Mouse (Mus musculus) embryonic facial prominence, embryonic 14.5 days (tissue): ENCODE data around the gene Bace1. TPM values are rescaled to one million over a fixed set of nuclear protein-coding genes. Genes with fewer than 3 reads are reported as not detected.
A peak's percentile ranks its signal among the peaks of the same experiment; 100 is the strongest.

Source experiments
- ATAC-seq: fragments of 200-750 bp; cut with Nextera tagmentation; 2 replicates; pipeline ENCODE4 v1.8.0; 2017; ENCODE audit warnings: low read depth, moderate number of reproducible peaks, moderate TSS enrichment
- DNase-seq: peaks from one replicate; pipeline ENCODE4 v3.0.0-alpha.2; 2015; ENCODE audit warnings: low spot score
- H3K27ac ChIP-seq: fragments of 300-500 bp; sonication (generic); replicated peaks from 2 replicates; pipeline ENCODE4 v1.5.1; 2014; ENCODE audit warnings: low read depth, mild to moderate bottlenecking, low read length, moderate library complexity
- H3K27me3 ChIP-seq: fragments of 300-500 bp; sonication (generic); replicated peaks from 2 replicates; pipeline ENCODE4 v1.6.1; 2014; ENCODE audit warnings: low read length; ENCODE audit not compliant: control insufficient read depth, insufficient read depth
- H3K36me3 ChIP-seq: fragments of 300-500 bp; sonication (generic); 2 replicates; pipeline ENCODE4 v1.6.1; 2014; ENCODE audit warnings: low read length, mixed read lengths; ENCODE audit not compliant: control insufficient read depth, insufficient read depth
- H3K4me1 ChIP-seq: fragments of 300-500 bp; sonication (generic); 2 replicates; pipeline ENCODE4 v1.6.1; 2014; ENCODE audit warnings: antibody characterized with exemption, low read length; ENCODE audit not compliant: control insufficient read depth, insufficient read depth
- H3K4me2 ChIP-seq: fragments of 300-500 bp; sonication (generic); 2 replicates; pipeline ENCODE4 v1.6.1; 2014; ENCODE audit warnings: low read depth, mild to moderate bottlenecking, low read length, moderate library complexity, mixed read lengths
- H3K4me3 ChIP-seq: fragments of 300-500 bp; sonication (generic); 2 replicates; pipeline ENCODE4 v1.5.1; 2014; ENCODE audit warnings: low read depth, mild to moderate bottlenecking, low read length
- H3K9ac ChIP-seq: fragments of 300-500 bp; sonication (generic); 2 replicates; pipeline ENCODE4 v1.6.1; 2014; ENCODE audit warnings: low read depth, mild to moderate bottlenecking, low read length, moderate library complexity, mixed read lengths
- H3K9me3 ChIP-seq: fragments of 300-500 bp; sonication (generic); 2 replicates; pipeline ENCODE4 v1.6.1; 2016; ENCODE audit warnings: low read length; ENCODE audit not compliant: control insufficient read depth
- WGBS: fragments of 180-500 bp; shearing (Covaris S2); extraction: QIAGEN DNeasy Blood & Tissue Kit; methylation state at CpG from one replicate; pipeline ENCODE4 v1.1.7; 2014; 5-methylcytosine and 5-hydroxymethylcytosine counted together
- polyA plus RNA-seq: library from polyadenylated mRNA; unstranded; fragments of >200 nt; fragmentation: Nextera tagmentation; extraction: Ambion mirVana; gene quantifications from 2 replicates; pipeline ENCODE4 v1.2.1, GENCODE M21; 2014

Gene Bace1
- polyA plus RNA-seq, 1 experiment from 2014 or later = 40.6 TPM

DNA sequence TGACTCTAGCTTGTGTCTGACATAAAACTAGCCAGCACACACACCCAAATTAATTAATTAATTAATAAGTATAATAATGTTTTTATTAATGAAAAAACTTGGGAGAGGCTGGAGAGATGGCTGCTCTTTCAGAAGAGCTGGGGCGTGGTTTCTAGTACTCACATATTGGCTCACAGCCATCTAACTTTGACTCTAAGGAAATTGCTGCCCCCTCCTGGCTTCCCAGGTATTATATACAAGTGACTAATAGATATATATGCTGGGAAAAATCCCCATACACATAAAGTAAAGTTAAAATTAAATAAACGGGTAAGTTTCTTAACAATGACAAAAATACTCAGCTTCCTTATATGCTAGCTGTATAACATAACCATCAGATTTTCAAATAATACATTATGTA, 39.5 kb downstream of the Bace1 start:
- H3K9me3 ChIP-seq = no peaks in the 10 kb centered on the region
- H3K27me3 ChIP-seq = no peaks in the 10 kb centered on the region
- H3K4me2 ChIP-seq = no peak overlapping the region
- DNase-seq (peak; percentile 85), ATAC-seq (no peak)
- no peak overlapping the region for H3K4me3 ChIP-seq
- no peak overlapping the region for H3K9ac ChIP-seq
- no peak overlapping the region for H3K27ac ChIP-seq
- no peaks in the 10 kb centered on the region for H3K4me1 ChIP-seq
- WGBS = 73% methylated on average over 2 of the region's 2 CpGs
- H3K36me3 ChIP-seq = peaks cover 78% of the 10 kb centered on the region

DNA sequence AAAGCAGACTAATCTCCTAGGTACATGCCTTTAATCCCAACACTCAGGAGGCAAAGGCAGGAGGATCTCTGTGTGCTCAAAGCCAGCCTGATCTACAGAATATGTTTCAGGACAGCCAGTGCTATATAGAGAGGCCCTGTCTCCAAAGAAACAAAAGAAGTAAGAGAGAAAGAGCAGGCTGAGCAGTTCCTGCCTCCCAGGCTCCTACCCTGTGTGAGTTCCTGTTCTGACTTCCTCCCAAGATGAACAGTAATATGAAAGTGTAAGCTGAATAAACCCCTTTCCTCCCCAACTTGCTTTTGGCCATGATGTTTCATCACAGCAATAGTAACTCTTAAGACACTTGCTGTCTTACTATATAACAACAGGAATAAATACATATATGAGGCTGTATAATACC, 55.3 kb downstream of the Bace1 start:
- ATAC-seq = no peak
- H3K27me3 ChIP-seq = no peaks in the 10 kb centered on the region
- no peaks in the 10 kb centered on the region for H3K4me1 ChIP-seq
- H3K4me2 ChIP-seq = no peak overlapping the region
- no peak overlapping the region for H3K27ac ChIP-seq
- H3K4me3 ChIP-seq = no peak overlapping the region
- DNase-seq = no peak
- H3K36me3 ChIP-seq = peaks cover 96% of the 10 kb centered on the region
- no peak overlapping the region for H3K9ac ChIP-seq
- H3K9me3 ChIP-seq = no peaks in the 10 kb centered on the region

DNA sequence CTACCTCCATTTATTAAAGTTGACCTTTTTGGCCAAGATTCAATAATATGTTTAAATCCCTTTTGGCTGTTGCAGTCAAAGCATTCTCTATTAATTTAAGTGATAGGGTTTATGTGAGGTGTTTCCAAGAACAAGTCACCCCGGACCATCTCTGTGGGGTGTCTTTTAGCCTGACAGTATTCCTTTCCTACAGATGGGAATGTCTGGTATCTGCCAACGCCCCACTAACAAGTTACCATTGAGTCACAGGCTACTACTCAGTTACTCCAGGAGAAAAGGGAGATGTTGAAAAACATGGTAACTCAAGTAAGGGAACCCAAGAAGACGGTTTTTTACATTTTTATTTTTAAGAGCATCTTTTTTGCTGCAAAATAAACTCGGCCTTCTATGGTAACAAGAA, 66.8 kb downstream of the Bace1 start:
- peaks cover 39% of the 10 kb centered on the region for H3K36me3 ChIP-seq
- ATAC-seq (no peak), DNase-seq (no peak)
- no peaks in the 10 kb centered on the region for H3K27me3 ChIP-seq
- H3K4me3 ChIP-seq = peak overlapping the region; percentile 95
- no peaks in the 10 kb centered on the region for H3K9me3 ChIP-seq
- peak overlapping the region; percentile 85 for H3K4me2 ChIP-seq
- peak overlapping the region; percentile 91 for H3K27ac ChIP-seq
- 56% methylated on average over 4 of the region's 4 CpGs for WGBS
- H3K4me1 ChIP-seq = peaks cover 12% of the 10 kb centered on the region
- H3K9ac ChIP-seq = peak overlapping the region; percentile 94

DNA sequence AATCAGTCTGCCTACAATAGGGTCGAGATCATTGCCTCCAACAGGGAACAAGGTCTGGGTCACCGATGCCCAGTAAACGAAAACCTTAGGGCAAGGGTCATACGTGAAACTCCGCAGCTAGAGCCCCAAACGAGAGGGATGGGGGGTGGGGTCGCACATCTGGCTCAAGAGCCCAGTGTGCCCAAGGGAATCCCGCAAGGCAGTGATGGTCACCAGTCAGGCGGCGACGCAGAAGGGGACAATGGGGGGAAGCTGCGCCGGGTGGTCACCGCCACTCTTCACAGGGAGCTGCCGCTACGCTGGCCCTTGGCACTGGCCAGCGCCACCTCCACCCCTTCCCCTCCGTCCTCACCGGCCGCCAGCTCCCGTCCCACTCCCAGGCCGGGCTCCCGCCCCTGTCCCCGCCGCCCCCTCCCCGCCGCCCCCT, 67.4 kb downstream of the Bace1 start:
- peak; percentile 45 for ATAC-seq
- Histone ChIP-seq H3K4me1 (peaks cover 12% of the 10 kb centered on the region), H3K4me2 (peak overlapping the region; percentile 85), H3K9ac (peak overlapping the region; percentile 94), H3K27me3 (no peaks in the 10 kb centered on the region), H3K9me3 (no peaks in the 10 kb centered on the region), H3K4me3 (peak overlapping the region; percentile 95), H3K27ac (peak overlapping the region; percentile 91), H3K36me3 (peaks cover 44% of the 10 kb centered on the region)
- WGBS = 2% methylated on average over 14 of the region's 27 CpGs
- peak; percentile 18 for DNase-seq

DNA sequence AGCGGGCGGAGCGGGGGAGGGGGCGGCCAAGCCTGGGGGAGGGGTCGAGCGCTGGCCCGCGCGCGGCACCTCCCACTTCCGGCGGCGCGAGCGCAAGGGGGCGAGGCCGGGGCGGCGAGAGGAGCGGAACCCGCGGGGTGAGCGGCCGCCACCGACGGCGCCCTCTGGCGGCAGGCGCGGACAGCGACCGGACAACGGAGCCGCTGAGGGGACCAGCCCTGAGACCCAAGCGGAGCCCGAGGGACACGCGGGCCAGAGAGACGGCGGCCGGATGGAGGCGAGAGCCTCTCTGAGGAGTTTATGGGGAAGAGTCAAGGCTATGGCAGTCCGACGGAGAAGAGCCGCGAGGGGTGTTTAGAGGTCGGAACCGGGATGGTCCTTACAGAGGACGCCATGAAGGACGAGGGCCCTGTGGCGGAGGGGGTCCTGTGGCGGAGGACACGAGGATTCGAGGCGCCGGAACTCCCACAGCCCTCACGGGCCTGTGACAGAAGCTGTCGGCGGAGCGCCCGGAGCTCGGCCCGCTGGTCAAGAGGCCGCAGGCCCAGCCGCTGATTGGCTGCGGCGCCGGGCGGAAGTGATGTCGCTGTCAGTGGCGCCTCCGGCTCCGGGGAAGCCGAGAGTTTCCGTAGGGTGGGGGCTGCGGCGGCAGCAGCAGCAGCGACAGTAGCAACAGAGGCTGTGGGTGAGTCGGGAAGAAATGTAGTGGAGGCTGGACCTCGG, 68.1 kb downstream of the Bace1 start, which contains the start of the genes Pcsk7 and Rnf214:
TSS of gene Pcsk7 (plus strand) at position 143 of the 723 bp plus-strand sequence.
TSS of gene Rnf214 (minus strand) at position 557 of the 723 bp plus-strand sequence.
- WGBS = 0% methylated on average over 47 of the region's 80 CpGs
- peak within 1 kb of the TSS; percentile 94 for H3K9ac ChIP-seq
- peak within 1 kb of the TSS; percentile 91 for H3K27ac ChIP-seq
- ATAC-seq = peak; percentile 94
- no peaks in the 10 kb centered on the region for H3K9me3 ChIP-seq
- H3K4me1 ChIP-seq = peaks cover 12% of the 10 kb centered on the region
- peaks cover 50% of the 10 kb centered on the region for H3K36me3 ChIP-seq
- peak within 1 kb of the TSS; percentile 95 for H3K4me3 ChIP-seq
- peak; percentile 91 for DNase-seq
- peak within 1 kb of the TSS; percentile 85 for H3K4me2 ChIP-seq
- H3K27me3 ChIP-seq = no peaks in the 10 kb centered on the region

DNA sequence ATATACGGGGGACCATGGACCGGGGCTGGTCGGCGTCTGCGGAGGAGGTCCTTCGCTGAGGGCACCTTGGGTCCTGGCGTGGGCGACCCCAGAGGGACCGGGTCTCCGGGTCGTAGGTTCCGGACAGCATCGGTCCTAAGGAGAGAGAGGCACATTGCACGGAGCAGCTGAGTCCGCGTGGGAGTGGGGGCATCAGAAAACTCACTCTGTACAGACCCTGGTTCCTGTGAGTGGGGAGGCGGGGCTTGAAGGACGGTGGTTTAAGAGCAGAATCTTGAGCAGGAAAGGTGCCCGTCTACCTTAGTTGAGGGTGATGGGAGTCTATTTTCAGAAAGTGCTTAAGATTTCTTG, 68.7 kb downstream of the Bace1 start:
- no peaks in the 10 kb centered on the region for H3K27me3 ChIP-seq
- peaks cover 12% of the 10 kb centered on the region for H3K4me1 ChIP-seq
- peaks cover 50% of the 10 kb centered on the region for H3K36me3 ChIP-seq
- H3K4me3 ChIP-seq = peak overlapping the region; percentile 95
- 2% methylated on average over 13 of the region's 19 CpGs for WGBS
- peak overlapping the region; percentile 94 for H3K9ac ChIP-seq
- ATAC-seq = peak; percentile 28
- H3K4me2 ChIP-seq = peak overlapping the region; percentile 85
- H3K9me3 ChIP-seq = no peaks in the 10 kb centered on the region
- peak; percentile 10 for DNase-seq
- H3K27ac ChIP-seq = peak overlapping the region; percentile 91

DNA sequence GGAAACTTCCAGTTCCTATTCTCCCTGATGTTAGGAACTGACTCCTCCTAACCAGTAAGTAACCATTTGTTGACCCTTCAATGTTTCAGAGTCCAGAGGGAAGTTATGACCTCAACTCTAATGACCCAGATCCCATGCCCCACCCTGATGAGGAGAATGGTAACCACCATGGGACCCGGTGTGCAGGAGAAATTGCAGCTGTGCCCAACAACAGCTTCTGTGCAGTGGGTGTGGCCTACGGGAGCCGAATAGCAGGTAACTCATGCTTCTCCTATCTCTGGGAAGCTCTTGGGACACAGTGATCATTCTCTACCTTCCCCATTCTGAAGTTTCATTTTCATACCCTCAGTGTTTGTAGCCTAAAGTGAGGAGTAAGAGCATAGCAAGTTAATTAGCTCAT, 72.6 kb downstream of the Bace1 start:
- DNase-seq = no peak
- ATAC-seq = no peak
- no peaks in the 10 kb centered on the region for H3K27me3 ChIP-seq
- 93% methylated on average over 3 of the region's 3 CpGs for WGBS
- peaks cover 6% of the 10 kb centered on the region; the same call in 1 of the 2 replicates for H3K4me1 ChIP-seq
- H3K4me3 ChIP-seq = no peak overlapping the region
- no peak overlapping the region for H3K9ac ChIP-seq
- no peak overlapping the region for H3K27ac ChIP-seq
- H3K36me3 ChIP-seq = peaks cover 73% of the 10 kb centered on the region
- no peaks in the 10 kb centered on the region for H3K9me3 ChIP-seq
- no peak overlapping the region for H3K4me2 ChIP-seq

DNA sequence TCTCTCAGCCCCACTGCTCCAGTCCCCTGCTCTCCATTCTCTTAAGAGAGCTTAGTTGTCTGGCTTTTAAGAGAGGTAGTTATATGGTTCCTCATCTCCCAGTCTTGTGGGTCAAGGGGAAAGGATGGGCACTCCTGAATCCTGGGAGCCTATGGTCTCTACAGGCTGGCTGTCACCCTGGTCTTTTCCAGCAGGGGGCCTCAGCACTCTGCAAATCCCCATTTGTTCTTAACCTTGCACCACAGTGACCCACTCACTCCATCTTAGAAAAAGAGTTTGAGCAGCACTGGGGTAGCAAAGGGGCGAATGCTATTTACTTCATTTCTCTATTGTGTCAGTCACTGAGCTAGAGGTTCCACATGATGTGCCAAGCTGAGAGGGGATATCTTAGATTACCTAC, 73.3 kb downstream of the Bace1 start:
- Histone ChIP-seq H3K27ac (no peak overlapping the region), H3K9ac (no peak overlapping the region), H3K4me1 (peaks cover 6% of the 10 kb centered on the region; the same call in 1 of the 2 replicates), H3K4me2 (no peak overlapping the region), H3K36me3 (peaks cover 80% of the 10 kb centered on the region), H3K4me3 (no peak overlapping the region), H3K9me3 (no peaks in the 10 kb centered on the region), H3K27me3 (no peaks in the 10 kb centered on the region)
- WGBS = 65% methylated on average over 1 of the region's 1 CpGs
- no peak for ATAC-seq
- DNase-seq = peak; percentile 17
